Mouse (Mus musculus) spleen, adult 2 months (tissue): ENCODE measurements around the gene Arhgef10l. TPM values are rescaled to one million over a fixed set of nuclear protein-coding genes. Genes with fewer than 3 reads are reported as not detected.

Experiments
- DNase-seq, 2 experiments: peaks; one replicate each; pipeline versions ENCODE4 v3.0.0 to v3.0.0-alpha.2; 2012 to 2021; ENCODE audit warnings: low spot score in 2 of 2, low read depth in 1 of 2
- H3K27ac ChIP-seq: fragments of 200-500 bp; 2 replicates; pipeline ENCODE4 v1.5.1; 2012; ENCODE audit warnings: low read length, inconsistent platforms; ENCODE audit not compliant: insufficient read depth
- H3K27me3 ChIP-seq: fragments of 200-500 bp; 2 replicates; pipeline ENCODE4 v1.6.1; 2012; ENCODE audit warnings: mild to moderate bottlenecking, moderate library complexity, low read length, inconsistent platforms; ENCODE audit not compliant: control insufficient read depth, insufficient read depth
- H3K36me3 ChIP-seq: fragments of 200-500 bp; 2 replicates; pipeline ENCODE4 v1.6.1; 2012; ENCODE audit warnings: mild to moderate bottlenecking, low read length, inconsistent platforms; ENCODE audit not compliant: control insufficient read depth, insufficient read depth
- H3K4me1 ChIP-seq: fragments of 200-500 bp; 2 replicates; pipeline ENCODE4 v1.6.1; 2011; ENCODE audit warnings: inconsistent platforms; ENCODE audit not compliant: control insufficient read depth, insufficient read depth, insufficient read length
- H3K4me3 ChIP-seq: fragments of 200-500 bp; 2 replicates; pipeline ENCODE4 v1.5.1; 2011; ENCODE audit warnings: mild to moderate bottlenecking, inconsistent platforms; ENCODE audit not compliant: insufficient read depth, insufficient read length; ENCODE audit errors: extremely low read depth
- CTCF ChIP-seq: fragments of 200-500 bp; IDR thresholded peaks from 2 replicates; pipeline ENCODE4 v1.5.1; 2011; ENCODE audit warnings: mild to moderate bottlenecking, inconsistent platforms; ENCODE audit not compliant: insufficient read depth, insufficient read length, insufficient replicate concordance; ENCODE audit errors: extremely low read depth
- POLR2A ChIP-seq: fragments of 200-500 bp; IDR thresholded peaks from 2 replicates; pipeline ENCODE4 v1.6.1; 2011; ENCODE audit warnings: low read depth, low read length, inconsistent platforms
- WGBS: fragments of 180-500 bp; shearing (Covaris S2); methylation state at CpG from one replicate; pipeline ENCODE4 v1.1.7; 2018; 5-methylcytosine and 5-hydroxymethylcytosine counted together
- polyA plus RNA-seq: library from polyadenylated mRNA; depleted of rRNA; stranded (reverse); fragments of >200 nt; gene quantifications from 2 replicates; pipeline ENCODE4 v1.2.3, GENCODE M21; 2012

Arhgef10l gene
- polyA plus RNA-seq, 1 experiment, result 7.9 TPM

GRCm38 (mm10) chr4:140641414-140641918, 24.3 kb downstream of the Arhgef10l start:
- Histone ChIP-seq H3K27me3 (no peaks in the 10 kb centered on the region), H3K4me1 (no peaks in the 10 kb centered on the region), H3K27ac (no peak overlapping the region), H3K4me3 (no peak overlapping the region), H3K36me3 (no peaks in the 10 kb centered on the region)
- no peak for DNase-seq
- no peak for TF ChIP-seq CTCF
- no peak for TF ChIP-seq POLR2A
- 81% methylated on average over 5 of the region's 5 CpGs for WGBS

- no peak for DNase-seq
- H3K4me3 ChIP-seq, result no peak overlapping the region
- 75% methylated on average over 9 of the region's 9 CpGs for WGBS
- TF ChIP-seq CTCF (no peak), POLR2A (no peak)
- H3K27me3 ChIP-seq, result no peaks in the 10 kb centered on the region
- no peaks in the 10 kb centered on the region for H3K36me3 ChIP-seq
- H3K27ac ChIP-seq, result no peak overlapping the region
- H3K4me1 ChIP-seq, result no peaks in the 10 kb centered on the region
Measured at GRCm38 (mm10) chr4:140640668-140641067, 25.1 kb downstream of the Arhgef10l start.

GRCm38 (mm10) chr4:140640242-140640523, 25.6 kb downstream of the Arhgef10l start:
- no peak for DNase-seq
- 78% methylated on average over 8 of the region's 8 CpGs for WGBS
- Histone ChIP-seq H3K27ac (no peak overlapping the region), H3K4me1 (no peaks in the 10 kb centered on the region), H3K27me3 (no peaks in the 10 kb centered on the region), H3K36me3 (no peaks in the 10 kb centered on the region), H3K4me3 (no peak overlapping the region)
- TF ChIP-seq POLR2A (no peak), CTCF (no peak)

- no peaks in the 10 kb centered on the region for H3K36me3 ChIP-seq
- TF ChIP-seq CTCF (no peak), POLR2A (no peak)
- no peak overlapping the region for H3K4me3 ChIP-seq
- no peak for DNase-seq
- H3K4me1 ChIP-seq, result no peaks in the 10 kb centered on the region
- H3K27me3 ChIP-seq, result no peaks in the 10 kb centered on the region
- WGBS, result 92% methylated on average over 28 of the region's 28 CpGs
- H3K27ac ChIP-seq, result no peak overlapping the region
Measured at GRCm38 (mm10) chr4:140639431-140640241, 26.2 kb downstream of the Arhgef10l start.

- Histone ChIP-seq H3K27me3 (no peaks in the 10 kb centered on the region), H3K36me3 (no peaks in the 10 kb centered on the region), H3K4me3 (no peak overlapping the region), H3K4me1 (no peaks in the 10 kb centered on the region), H3K27ac (no peak overlapping the region)
- no peak for TF ChIP-seq POLR2A
- 92% methylated on average over 5 of the region's 5 CpGs for WGBS
- no peak for DNase-seq
Measured at GRCm38 (mm10) chr4:140638591-140638990, 27.2 kb downstream of the Arhgef10l start.

- H3K4me1 ChIP-seq, result no peaks in the 10 kb centered on the region
- no peak overlapping the region for H3K4me3 ChIP-seq
- no peaks in the 10 kb centered on the region for H3K27me3 ChIP-seq
- H3K27ac ChIP-seq, result no peak overlapping the region
- H3K36me3 ChIP-seq, result no peaks in the 10 kb centered on the region
- WGBS, result 84% methylated on average over 8 of the region's 8 CpGs
- TF ChIP-seq POLR2A (no peak), CTCF (no peak)
- DNase-seq, result no peak
Measured at GRCm38 (mm10) chr4:140637269-140637668, 28.5 kb downstream of the Arhgef10l start.

- TF ChIP-seq CTCF (no peak), POLR2A (no peak)
- 83% methylated on average over 5 of the region's 5 CpGs for WGBS
- no peak for DNase-seq
- Histone ChIP-seq H3K36me3 (no peaks in the 10 kb centered on the region), H3K4me3 (no peak overlapping the region), H3K4me1 (no peaks in the 10 kb centered on the region), H3K27me3 (no peaks in the 10 kb centered on the region), H3K27ac (no peak overlapping the region)
Measured at GRCm38 (mm10) chr4:140636312-140636996, 29.4 kb downstream of the Arhgef10l start.
